Mouse (Mus musculus) brain, embryonic 14.5 days (tissue): ENCODE measurements around the gene Gnai2.

Source experiments
- CTCF ChIP-seq: fragments of 200-500 bp; IDR thresholded peaks from 2 replicates; pipeline ENCODE4 v1.5.1; 2012; ENCODE audit warnings: inconsistent platforms, mild to moderate bottlenecking, moderate library complexity, borderline replicate concordance; ENCODE audit not compliant: insufficient read depth, insufficient read length; ENCODE audit errors: extremely low read depth
- POLR2A ChIP-seq: fragments of 200-500 bp; IDR thresholded peaks from 2 replicates; pipeline ENCODE4 v1.6.1; 2012; ENCODE audit warnings: mild to moderate bottlenecking, inconsistent platforms, borderline replicate concordance; ENCODE audit not compliant: poor library complexity, insufficient read depth, insufficient read length, severe bottlenecking; ENCODE audit errors: extremely low read depth

DNA sequence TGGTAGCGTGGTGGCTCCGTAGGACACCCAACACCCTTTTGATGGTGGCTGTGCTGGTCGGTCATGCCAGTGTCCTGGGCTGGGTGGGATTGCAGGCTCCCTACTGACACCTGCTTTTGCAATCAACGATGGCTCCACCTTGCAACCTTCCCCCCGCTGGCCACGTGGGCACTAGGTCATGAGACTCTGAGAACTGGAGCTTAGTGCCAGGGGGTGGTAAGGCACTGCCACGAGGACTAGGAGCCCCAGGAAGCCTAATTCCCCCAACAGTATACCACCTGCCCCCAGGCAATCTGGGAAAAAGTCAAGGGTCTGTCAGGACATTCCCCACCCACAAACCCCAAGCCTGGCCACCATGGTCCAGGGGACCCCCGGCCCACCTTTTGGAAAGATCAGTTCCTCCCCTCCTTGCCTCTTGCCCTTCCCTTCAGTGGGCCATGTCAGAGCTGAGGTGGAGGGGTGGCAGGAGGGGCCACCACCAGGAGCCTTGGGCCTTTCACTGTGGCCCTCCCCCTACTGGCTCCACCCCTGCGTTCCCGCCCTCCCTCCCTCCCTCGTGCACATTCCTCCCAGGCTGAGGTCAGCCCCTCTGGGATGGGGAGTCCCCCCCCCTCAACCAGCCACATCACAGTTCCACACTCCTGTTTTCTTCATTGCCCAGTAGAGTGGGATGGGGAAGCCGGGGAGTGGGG is 26.3 kb downstream of the Gnai2 start, which contains the start of gene Sema3b:
- TF ChIP-seq CTCF (no peak), POLR2A (no peak)
